Mouse (Mus musculus) liver, embryonic 14.5 days (tissue): Measurements from ENCODE around the gene Rps29. TPM values are rescaled to one million over a fixed set of nuclear protein-coding genes. Genes with fewer than 3 reads are reported as not detected.

ENCODE experiments used
- ATAC-seq: fragments of 200-750 bp; cut with Nextera tagmentation; 2 replicates; pipeline ENCODE4 v1.8.0; 2017; ENCODE audit warnings: moderate number of reproducible peaks, mild to moderate bottlenecking, moderate library complexity; ENCODE audit not compliant: insufficient read depth
- DNase-seq, 3 experiments: peaks; one replicate each; pipeline ENCODE4 v3.0.0-alpha.2; 2012 to 2013; ENCODE audit warnings: low read depth in 3 of 3, low spot score in 3 of 3
- H3K27ac ChIP-seq: fragments of 300-500 bp; sonication (generic); 2 replicates; pipeline ENCODE4 v1.5.1; 2014; ENCODE audit warnings: moderate library complexity, mild to moderate bottlenecking, control low read depth, inconsistent platforms
- H3K27me3 ChIP-seq: fragments of 300-500 bp; sonication (generic); 2 replicates; pipeline ENCODE4 v1.6.1; 2014; ENCODE audit warnings: mild to moderate bottlenecking, low read length, moderate library complexity; ENCODE audit not compliant: control insufficient read depth, insufficient read depth
- H3K36me3 ChIP-seq: fragments of 300-500 bp; sonication (generic); replicated peaks from 2 replicates; pipeline ENCODE4 v1.6.1; 2014; ENCODE audit warnings: low read depth; ENCODE audit not compliant: control insufficient read depth, insufficient read depth
- H3K4me1 ChIP-seq, 2 experiments: fragments of 200-500 bp in 1 of 2; fragments of 300-500 bp in 1 of 2; sonication (generic) in 1 of 2; replicated peaks; 2 replicates each; pipeline ENCODE4 v1.6.1; 2012 to 2014; ENCODE audit warnings: antibody characterized with exemption in 1 of 2, inconsistent platforms in 1 of 2, low read length in 1 of 2; ENCODE audit not compliant: control insufficient read depth in 2 of 2, insufficient read depth in 2 of 2
- H3K4me2 ChIP-seq: fragments of 300-500 bp; sonication (generic); 2 replicates; pipeline ENCODE4 v1.6.1; 2014; ENCODE audit warnings: low read depth, mild to moderate bottlenecking, control low read depth, moderate library complexity
- H3K4me3 ChIP-seq, 2 experiments: fragments of 200-500 bp in 1 of 2; fragments of 300-500 bp in 1 of 2; sonication (generic) in 1 of 2; 2 replicates each; pipeline ENCODE4 v1.5.1; 2012 to 2014; ENCODE audit warnings: low read depth in 2 of 2, low read length in 2 of 2, mild to moderate bottlenecking in 2 of 2, control low read depth in 1 of 2, inconsistent platforms in 1 of 2, moderate library complexity in 1 of 2; ENCODE audit not compliant: insufficient read depth in 1 of 2
- H3K9ac ChIP-seq: fragments of 300-500 bp; sonication (generic); replicated peaks from 2 replicates; pipeline ENCODE4 v1.6.1; 2014; ENCODE audit warnings: mild to moderate bottlenecking, control low read depth, moderate library complexity
- H3K9me3 ChIP-seq: fragments of 300-500 bp; sonication (generic); 2 replicates; pipeline ENCODE4 v1.6.1; 2016; ENCODE audit warnings: low read length, mixed read lengths; ENCODE audit not compliant: control insufficient read depth
- CTCF ChIP-seq: IDR thresholded peaks from 2 replicates; pipeline ENCODE4 v1.5.1; 2016; ENCODE audit warnings: antibody characterized with exemption, low read depth, control low read depth
- EP300 ChIP-seq: IDR thresholded peaks from 2 replicates; pipeline ENCODE4 v1.6.1; 2016; ENCODE audit warnings: antibody characterized with exemption, low read depth
- WGBS: fragments of 180-500 bp; shearing (Covaris S2); extraction: QIAGEN DNeasy Blood & Tissue Kit; methylation state at CpG from one replicate; pipeline ENCODE4 v1.1.7; 2014; ENCODE audit not compliant: insufficient replicate concordance; 5-methylcytosine and 5-hydroxymethylcytosine counted together
- microRNA-seq: library from miRNA; unstranded; fragments of <30 nt; microRNA quantifications from one replicate; pipeline ENCODE4, GENCODE M21; 2016
- polyA plus RNA-seq, 2 experiments: library from polyadenylated mRNA; depleted of rRNA in 1 of 2; stranded (reverse) in 1 of 2; unstranded in 1 of 2; fragments of >200 nt; fragmentation: Nextera tagmentation in 1 of 2; extraction: Ambion mirVana in 1 of 2; gene quantifications; 2 replicates each; pipeline versions ENCODE4 v1.2.1 to v1.2.3; 2012 to 2014

Gene Rps29
- polyA plus RNA-seq, 2 experiments, result 1,541 to 1,778 TPM

- ATAC-seq (no peak), DNase-seq (no peak)
- H3K36me3 ChIP-seq, result no peaks in the 10 kb centered on the region
- no peak overlapping the region for H3K4me2 ChIP-seq
- no peaks in the 10 kb centered on the region for H3K4me1 ChIP-seq
- H3K9ac ChIP-seq, result no peak overlapping the region
- no peak for TF ChIP-seq CTCF
- no peak for TF ChIP-seq EP300
- no peaks in the 10 kb centered on the region for H3K27me3 ChIP-seq
- H3K9me3 ChIP-seq, result no peaks in the 10 kb centered on the region
- 72% methylated on average over 11 of the region's 11 CpGs for WGBS
- H3K4me3 ChIP-seq, result no peak overlapping the region
- H3K27ac ChIP-seq, result no peak overlapping the region
These were observed 36.2 kb downstream of the Rps29 start for GRCm38 (mm10) chr12:69122801-69123200.

- no peak overlapping the region for H3K27ac ChIP-seq
- H3K4me2 ChIP-seq, result no peak overlapping the region
- no peaks in the 10 kb centered on the region for H3K27me3 ChIP-seq
- 66% methylated on average over 6 of the region's 6 CpGs for WGBS
- no peaks in the 10 kb centered on the region for H3K9me3 ChIP-seq
- no peaks in the 10 kb centered on the region for H3K4me1 ChIP-seq
- no peaks in the 10 kb centered on the region for H3K36me3 ChIP-seq
- no peak for TF ChIP-seq EP300
- no peak for TF ChIP-seq CTCF
- H3K9ac ChIP-seq, result no peak overlapping the region
- ATAC-seq (no peak), DNase-seq (no peak)
- H3K4me3 ChIP-seq, result no peak overlapping the region
These were observed 39.1 kb downstream of the Rps29 start for GRCm38 (mm10) chr12:69119908-69120307.

Small RNAs within 50 kb of the gene (microRNA-seq; reads per million reads assigned to microRNA genes)
- gene Gm47287, result not detected
- 1.3 reads per million for gene Gm47295

Other genes starting within 250 kb of the Rps29 start
- gene Lrr1, start 9.6 kb upstream of the Rps29 start, polyA plus RNA-seq (2012; rRNA removed), result 8.9 and 11.1 TPM in 2 replicates
- gene Lrr1, start 9.6 kb upstream of the Rps29 start, polyA plus RNA-seq (2014; fragmentation: Nextera tagmentation; extraction: Ambion mirVana), result 21.3 and 22.9 TPM in 2 replicates
- gene Rpl36al, start 24.9 kb upstream of the Rps29 start, polyA plus RNA-seq (2012; rRNA removed), result 286 and 515 TPM in 2 replicates
- gene Rpl36al, start 24.9 kb upstream of the Rps29 start, polyA plus RNA-seq (2014; fragmentation: Nextera tagmentation; extraction: Ambion mirVana), result 614 and 643 TPM in 2 replicates
- 9.2 and 11.0 TPM in 2 replicates for gene Mgat2, start 25.0 kb upstream of the Rps29 start, polyA plus RNA-seq (2012; rRNA removed)
- gene Mgat2, start 25.0 kb upstream of the Rps29 start, polyA plus RNA-seq (2014; fragmentation: Nextera tagmentation; extraction: Ambion mirVana), result 23.3 and 24.1 TPM in 2 replicates
- gene Gm49383, start 37.9 kb upstream of the Rps29 start, polyA plus RNA-seq (2012; rRNA removed), result 4.9 TPM in 2 replicates
- 15.7 and 19.1 TPM in 2 replicates for gene Gm49383, start 37.9 kb upstream of the Rps29 start, polyA plus RNA-seq (2014; fragmentation: Nextera tagmentation; extraction: Ambion mirVana)
- 2.8 TPM in 2 replicates for gene Dnaaf2, start 39.2 kb upstream of the Rps29 start, polyA plus RNA-seq (2012; rRNA removed)
- gene Dnaaf2, start 39.2 kb upstream of the Rps29 start, polyA plus RNA-seq (2014; fragmentation: Nextera tagmentation; extraction: Ambion mirVana), result 2.9 TPM in 2 replicates
- 1.2 and 8.0 TPM in 2 replicates for gene Gm49384, start 45.1 kb upstream of the Rps29 start, polyA plus RNA-seq (2012; rRNA removed)
- gene Gm49384, start 45.1 kb upstream of the Rps29 start, polyA plus RNA-seq (2014; fragmentation: Nextera tagmentation; extraction: Ambion mirVana), result 16.3 and 17.4 TPM in 2 replicates
- 18.9 and 25.6 TPM in 2 replicates for gene Pole2, start 69.0 kb upstream of the Rps29 start, polyA plus RNA-seq (2012; rRNA removed)
- 25.8 and 28.3 TPM in 2 replicates for gene Pole2, start 69.0 kb upstream of the Rps29 start, polyA plus RNA-seq (2014; fragmentation: Nextera tagmentation; extraction: Ambion mirVana)
- 0.26 and 3.3 TPM in 2 replicates for gene Klhdc1, start 82.0 kb upstream of the Rps29 start, polyA plus RNA-seq (2012; rRNA removed)
- 1.9 and 3.6 TPM in 2 replicates for gene Klhdc1, start 82.0 kb upstream of the Rps29 start, polyA plus RNA-seq (2014; fragmentation: Nextera tagmentation; extraction: Ambion mirVana)
- 28.8 and 43.4 TPM in 2 replicates for gene Klhdc2, start 137.5 kb upstream of the Rps29 start, polyA plus RNA-seq (2012; rRNA removed)
- gene Klhdc2, start 137.5 kb upstream of the Rps29 start, polyA plus RNA-seq (2014; fragmentation: Nextera tagmentation; extraction: Ambion mirVana), result 84.9 and 92.3 TPM in 2 replicates
- gene Nemf, start 198.0 kb upstream of the Rps29 start, polyA plus RNA-seq (2012; rRNA removed), result 5.2 and 11.1 TPM in 2 replicates
- 33.7 and 35.4 TPM in 2 replicates for gene Nemf, start 198.0 kb upstream of the Rps29 start, polyA plus RNA-seq (2014; fragmentation: Nextera tagmentation; extraction: Ambion mirVana)
- gene Arf6, start 213.0 kb upstream of the Rps29 start, polyA plus RNA-seq (2012; rRNA removed), result 41.3 and 45.8 TPM in 2 replicates
- 35.7 and 39.6 TPM in 2 replicates for gene Arf6, start 213.0 kb upstream of the Rps29 start, polyA plus RNA-seq (2014; fragmentation: Nextera tagmentation; extraction: Ambion mirVana)
- gene Gm9887, start 213.3 kb upstream of the Rps29 start, polyA plus RNA-seq (2012; rRNA removed), result 0.20 and 0.23 TPM in 2 replicates
- gene Gm9887, start 213.3 kb upstream of the Rps29 start, polyA plus RNA-seq (2014; fragmentation: Nextera tagmentation; extraction: Ambion mirVana), result 0.40 and 1.0 TPM in 2 replicates